Comparison of ENCODE assay signal across 8 mouse cellular contexts in genomic region chr5:142024448-142024847, GRCm38 (mm10).
DNase-seq lines count a peak whose midpoint lies in the region; ATAC-seq and TF ChIP-seq lines count a peak whose summit lies in the region.
"Had no signal": no experiment of that assay in that cellular context is flagged by ENCODE, and none has a peak within 500 bp of the region (broad histone marks: within the 10 kb centered on the region; RNA-seq: fewer than 3 reads in every experiment).

No protein-coding gene starts in this region.

- TF ChIP-seq CTCF in intestine, postnatal 0 days (IDR thresholded peaks at IDR 0.05; ENCODE audit: low read depth): no peak
- no peak for TF ChIP-seq CTCF in brain, embryonic 14.5 days (IDR thresholded peaks at IDR 0.05; ENCODE audit: borderline replicate concordance, extremely low read depth, insufficient read depth, insufficient read length)

- no peaks in the 10 kb centered on the region for H3K4me1 ChIP-seq in intestine, embryonic 15.5 days (replicated peaks)
- H3K4me1 ChIP-seq in intestine, postnatal 0 days (replicated peaks; ENCODE audit: control insufficient read depth, insufficient read depth, low read length): no peaks in the 10 kb centered on the region
- peaks cover 12% of the 10 kb centered on the region for H3K4me1 ChIP-seq in limb, embryonic 14.5 days (ENCODE audit: control insufficient read depth, insufficient read depth, low read length)
- H3K4me1 ChIP-seq: liver, embryonic 15.5 days had no signal

- no peak for TF ChIP-seq POLR2A in brain, embryonic 14.5 days (IDR thresholded peaks at IDR 0.05; ENCODE audit: borderline replicate concordance, extremely low read depth, insufficient read depth, insufficient read length, poor library complexity, severe bottlenecking)
- no peak for TF ChIP-seq POLR2A in limb, embryonic 14.5 days (IDR thresholded peaks at IDR 0.05; ENCODE audit: borderline replicate concordance, extremely low read depth, insufficient read depth, insufficient read length)

- no peaks in the 10 kb centered on the region for H3K27me3 ChIP-seq in intestine, embryonic 15.5 days (replicated peaks)
- H3K27me3 ChIP-seq in intestine, postnatal 0 days (replicated peaks; ENCODE audit: control insufficient read depth, insufficient read depth, low read length): no peaks in the 10 kb centered on the region
- H3K27me3 ChIP-seq in limb, embryonic 14.5 days (ENCODE audit: control insufficient read depth, insufficient read depth, low read length): no peaks in the 10 kb centered on the region
- H3K27me3 ChIP-seq: liver, embryonic 15.5 days had no signal

- no peaks in the 10 kb centered on the region for H3K36me3 ChIP-seq in intestine, embryonic 15.5 days
- H3K36me3 ChIP-seq in intestine, postnatal 0 days (ENCODE audit: control insufficient read depth, insufficient read depth): no peaks in the 10 kb centered on the region
- no peaks in the 10 kb centered on the region for H3K36me3 ChIP-seq in limb, embryonic 14.5 days (ENCODE audit: control insufficient read depth, insufficient read depth, low read length)
- H3K36me3 ChIP-seq: liver, embryonic 15.5 days had no signal

- H3K4me2 ChIP-seq in intestine, embryonic 15.5 days (replicated peaks): no peak overlapping the region
- H3K4me2 ChIP-seq in intestine, postnatal 0 days (replicated peaks; ENCODE audit: low read depth): no peak overlapping the region
- no peak overlapping the region for H3K4me2 ChIP-seq in limb, embryonic 14.5 days (replicated peaks; ENCODE audit: low read depth, low read length, severe bottlenecking)
- H3K4me2 ChIP-seq: liver, embryonic 15.5 days had no signal

- 47% methylated on average over 12 of the region's 12 CpGs for WGBS in intestine, embryonic 15.5 days
- WGBS in intestine, postnatal 0 days: 50% methylated on average over 12 of the region's 12 CpGs
- 8% methylated on average over 12 of the region's 12 CpGs for WGBS in limb, embryonic 14.5 days

- no peaks in the 10 kb centered on the region for H3K9me3 ChIP-seq in intestine, embryonic 15.5 days
- H3K9me3 ChIP-seq in intestine, postnatal 0 days (ENCODE audit: control insufficient read depth): no peaks in the 10 kb centered on the region
- no peaks in the 10 kb centered on the region for H3K9me3 ChIP-seq in limb, embryonic 14.5 days (ENCODE audit: control insufficient read depth, low read length)
- H3K9me3 ChIP-seq: liver, embryonic 15.5 days had no signal

- ATAC-seq in intestine, embryonic 15.5 days: peak; percentile 34; the same call in 1 of the 2 replicates
- ATAC-seq in intestine, postnatal 0 days: no peak
- peak; percentile 87 for ATAC-seq in limb, embryonic 14.5 days (ENCODE audit: low FRiP score, low read depth)

- no peak overlapping the region for H3K9ac ChIP-seq in intestine, embryonic 15.5 days
- H3K9ac ChIP-seq in intestine, postnatal 0 days (ENCODE audit: low read depth, low read length): no peak overlapping the region
- H3K9ac ChIP-seq in limb, embryonic 14.5 days (ENCODE audit: low read depth, low read length, severe bottlenecking): no peak overlapping the region
- H3K9ac ChIP-seq: liver, embryonic 15.5 days had no signal

- peak; percentile 21 for DNase-seq in brain, embryonic 14.5 days (ENCODE audit: low read depth)
- peak; percentile 40 to 42 for DNase-seq in heart, adult 9 months (ENCODE audit: low spot score in 2 of 2)
- peak; percentile 70 for DNase-seq in limb, embryonic 14.5 days (ENCODE audit: low spot score)
- no peak for DNase-seq in cerebellum, postnatal 4 days (ENCODE audit: low spot score in 2 of 2)
- DNase-seq in Muller cell, postnatal 12 days (ENCODE audit: inconsistent ontology term): no peak

- H3K4me3 ChIP-seq in intestine, embryonic 15.5 days (replicated peaks): no peak overlapping the region
- H3K4me3 ChIP-seq in intestine, postnatal 0 days (ENCODE audit: low read depth, low read length): no peak overlapping the region
- H3K4me3 ChIP-seq in limb, embryonic 14.5 days (replicated peaks; ENCODE audit: low read length): no peak overlapping the region
- H3K4me3 ChIP-seq: liver, embryonic 15.5 days had no signal

- H3K27ac ChIP-seq in intestine, embryonic 15.5 days: no peak overlapping the region
- no peak overlapping the region for H3K27ac ChIP-seq in intestine, postnatal 0 days (ENCODE audit: low read depth, low read length)
- H3K27ac ChIP-seq in limb, embryonic 14.5 days (replicated peaks; ENCODE audit: low read depth, low read length): no peak overlapping the region
- H3K27ac ChIP-seq: liver, embryonic 15.5 days had no signal

Comparison
In these comparisons a context has a peak if more than half of its experiments do, and no peak if none do; other contexts are left out.
1. DNase-seq: peak in brain, embryonic 14.5 days (single experiment), heart, adult 9 months (2 of 2) and limb, embryonic 14.5 days (single experiment); none in cerebellum, postnatal 4 days (0 of 2) and Muller cell, postnatal 12 days (single experiment).